Mouse (Mus musculus): ENCODE data around the gene Dyrk3. TPM values are rescaled to one million over a fixed set of nuclear protein-coding genes. Genes with fewer than 3 reads are reported as not detected.

Gene Dyrk3
- polyA plus RNA-seq, 1 experiment: 13.4 TPM

- peak overlapping the region; percentile 49 for H3K27ac ChIP-seq (ENCODE audit: control insufficient read depth, insufficient read depth, low read depth, low read length, poor library complexity)
- TF ChIP-seq POLR2A (IDR thresholded peaks at IDR 0.05; ENCODE audit: borderline replicate concordance, control insufficient read depth, low read depth, low read length) (no peak), CTCF (IDR thresholded peaks at IDR 0.05; ENCODE audit: control insufficient read depth, insufficient read depth, low read length) (no peak)
- H3K4me1 ChIP-seq (ENCODE audit: control insufficient read depth, insufficient read depth, low read length): peaks cover 1% of the 10 kb centered on the region; the same call in 1 of the 2 replicates
- H3K4me3 ChIP-seq (replicated peaks; ENCODE audit: control insufficient read depth, low read depth, low read length): peak overlapping the region; percentile 46
- WGBS: 21% methylated on average over 8 of the region's 8 CpGs
Measured at GRCm38 (mm10) chr1:131134942-131135522, 3.1 kb downstream of the Dyrk3 start.

- WGBS: 89% methylated on average over 6 of the region's 6 CpGs
- no peaks in the 10 kb centered on the region; the same call in 1 of the 2 replicates for H3K4me1 ChIP-seq (ENCODE audit: control insufficient read depth, insufficient read depth, low read length)
- peak overlapping the region; percentile 45 for H3K4me3 ChIP-seq (replicated peaks; ENCODE audit: control insufficient read depth, low read depth, low read length)
- TF ChIP-seq CTCF (IDR thresholded peaks at IDR 0.05; ENCODE audit: control insufficient read depth, insufficient read depth, low read length): no peak
- TF ChIP-seq POLR2A (IDR thresholded peaks at IDR 0.05; ENCODE audit: borderline replicate concordance, control insufficient read depth, low read depth, low read length): no peak
- H3K27ac ChIP-seq (ENCODE audit: control insufficient read depth, insufficient read depth, low read depth, low read length, poor library complexity): no peak overlapping the region
Measured at GRCm38 (mm10) chr1:131134231-131134630, 3.9 kb downstream of the Dyrk3 start.

GRCm38 (mm10) chr1:131125987-131126744 is 12.0 kb downstream of the Dyrk3 start:
- H3K4me1 ChIP-seq (ENCODE audit: control insufficient read depth, insufficient read depth, low read length): peaks cover 2% of the 10 kb centered on the region; the same call in 1 of the 2 replicates
- H3K27ac ChIP-seq (ENCODE audit: control insufficient read depth, insufficient read depth, low read depth, low read length, poor library complexity): peak overlapping the region; percentile 98
- WGBS: 16% methylated on average over 11 of the region's 11 CpGs
- TF ChIP-seq POLR2A (IDR thresholded peaks at IDR 0.05; ENCODE audit: borderline replicate concordance, control insufficient read depth, low read depth, low read length) (no peak), CTCF (IDR thresholded peaks at IDR 0.05; ENCODE audit: control insufficient read depth, insufficient read depth, low read length) (no peak)
- peak overlapping the region; percentile 15 for H3K4me3 ChIP-seq (replicated peaks; ENCODE audit: control insufficient read depth, low read depth, low read length)

GRCm38 (mm10) chr1:131123522-131124265 is 14.4 kb downstream of the Dyrk3 start:
- WGBS: 75% methylated on average over 10 of the region's 10 CpGs

GRCm38 (mm10) chr1:131121987-131122386 is 16.2 kb downstream of the Dyrk3 start:
- H3K27ac ChIP-seq (ENCODE audit: control insufficient read depth, insufficient read depth, low read depth, low read length, poor library complexity): no peak overlapping the region
- H3K4me1 ChIP-seq (ENCODE audit: control insufficient read depth, insufficient read depth, low read length): peaks cover 2% of the 10 kb centered on the region; the same call in 1 of the 2 replicates
- WGBS: 32% methylated on average over 3 of the region's 3 CpGs
- H3K4me3 ChIP-seq (replicated peaks; ENCODE audit: control insufficient read depth, low read depth, low read length): no peak overlapping the region
- TF ChIP-seq CTCF (IDR thresholded peaks at IDR 0.05; ENCODE audit: control insufficient read depth, insufficient read depth, low read length) (peak; percentile 52), POLR2A (IDR thresholded peaks at IDR 0.05; ENCODE audit: borderline replicate concordance, control insufficient read depth, low read depth, low read length) (no peak)

More at GRCm38 (mm10) chr1:131123522-131124265, 14.4 kb downstream of the Dyrk3 start:
- no peak overlapping the region for H3K27ac ChIP-seq (ENCODE audit: control insufficient read depth, insufficient read depth, low read depth, low read length, poor library complexity)
- no peak overlapping the region for H3K4me3 ChIP-seq (replicated peaks; ENCODE audit: control insufficient read depth, low read depth, low read length)
- peaks cover 2% of the 10 kb centered on the region; the same call in 1 of the 2 replicates for H3K4me1 ChIP-seq (ENCODE audit: control insufficient read depth, insufficient read depth, low read length)
- TF ChIP-seq CTCF (IDR thresholded peaks at IDR 0.05; ENCODE audit: control insufficient read depth, insufficient read depth, low read length) (no peak), POLR2A (IDR thresholded peaks at IDR 0.05; ENCODE audit: borderline replicate concordance, control insufficient read depth, low read depth, low read length) (no peak)

- H3K4me3 ChIP-seq (replicated peaks; ENCODE audit: control insufficient read depth, low read depth, low read length): no peak overlapping the region
- no peak overlapping the region for H3K27ac ChIP-seq (ENCODE audit: control insufficient read depth, insufficient read depth, low read depth, low read length, poor library complexity)
- WGBS: 37% methylated on average over 2 of the region's 2 CpGs
- no peaks in the 10 kb centered on the region for H3K4me1 ChIP-seq (ENCODE audit: control insufficient read depth, insufficient read depth, low read length)
- TF ChIP-seq CTCF (IDR thresholded peaks at IDR 0.05; ENCODE audit: control insufficient read depth, insufficient read depth, low read length) (peak; percentile 88), POLR2A (IDR thresholded peaks at IDR 0.05; ENCODE audit: borderline replicate concordance, control insufficient read depth, low read depth, low read length) (no peak)
Measured at GRCm38 (mm10) chr1:131119026-131119425, 19.1 kb downstream of the Dyrk3 start.

GRCm38 (mm10) chr1:131118530-131118929 is 19.6 kb downstream of the Dyrk3 start:
- Histone ChIP-seq H3K4me3 (replicated peaks; ENCODE audit: control insufficient read depth, low read depth, low read length) (no peak overlapping the region), H3K27ac (ENCODE audit: control insufficient read depth, insufficient read depth, low read depth, low read length, poor library complexity) (no peak overlapping the region), H3K4me1 (ENCODE audit: control insufficient read depth, insufficient read depth, low read length) (no peaks in the 10 kb centered on the region)
- 62% methylated on average over 10 of the region's 10 CpGs for WGBS
- no peak for TF ChIP-seq POLR2A (IDR thresholded peaks at IDR 0.05; ENCODE audit: borderline replicate concordance, control insufficient read depth, low read depth, low read length)
- TF ChIP-seq CTCF (IDR thresholded peaks at IDR 0.05; ENCODE audit: control insufficient read depth, insufficient read depth, low read length): no peak
